Mouse (Mus musculus): Measurements from ENCODE around the gene Slc38a7.
"Not testable (repeated sequence)": the region's sequence is repeated elsewhere in the genome, so short reads cannot be mapped to it uniquely, and the experiment has no call there.

Slc38a7 gene

GRCm38 (mm10) chr8:95853102-95853843 lies at the start of gene Slc38a7:
Gene Slc38a7, minus strand, starts transcription at chr8:95853539.
- DNase-seq (ENCODE audit: low read depth, low spot score) = peak; percentile 90

- DNase-seq (ENCODE audit: low read depth, low spot score) = no peak
These were observed 48.5 kb upstream of the Slc38a7 start for GRCm38 (mm10) chr8:95901864-95902263.

GRCm38 (mm10) chr8:95893701-95894100 lies 40.4 kb upstream of the Slc38a7 start:
- DNase-seq (ENCODE audit: low read depth, low spot score) = no peak

- peak; percentile 97 for DNase-seq (ENCODE audit: low read depth, low spot score)
These were observed 35.2 kb upstream of the Slc38a7 start, which contains the start of gene Got2 for GRCm38 (mm10) chr8:95888285-95889136. Gene Got2, minus strand, starts transcription at chr8:95888547.

- DNase-seq (ENCODE audit: low read depth, low spot score) = peak; percentile 63
These were observed 34.4 kb upstream of the Slc38a7 start for GRCm38 (mm10) chr8:95887578-95888284.

GRCm38 (mm10) chr8:95886647-95887577 lies 33.6 kb upstream of the Slc38a7 start:
- peak; percentile 25 for DNase-seq (ENCODE audit: low read depth, low spot score)

GRCm38 (mm10) chr8:95885966-95886365 lies 32.6 kb upstream of the Slc38a7 start:
- no peak for DNase-seq (ENCODE audit: low read depth, low spot score)

- DNase-seq (ENCODE audit: low read depth, low spot score) = no peak
These were observed 32.0 kb upstream of the Slc38a7 start for GRCm38 (mm10) chr8:95885271-95885841.

- no peak for DNase-seq (ENCODE audit: low read depth, low spot score)
These were observed 31.2 kb upstream of the Slc38a7 start for GRCm38 (mm10) chr8:95884491-95884890.

GRCm38 (mm10) chr8:95882191-95882590 lies 28.9 kb upstream of the Slc38a7 start:
- DNase-seq (ENCODE audit: low read depth, low spot score) = no peak

- no peak for DNase-seq (ENCODE audit: low read depth, low spot score)
These were observed 28.2 kb upstream of the Slc38a7 start for GRCm38 (mm10) chr8:95881576-95881975.

- DNase-seq (ENCODE audit: low read depth, low spot score) = no peak
These were observed 26.5 kb upstream of the Slc38a7 start for GRCm38 (mm10) chr8:95879823-95880222.

- DNase-seq (ENCODE audit: low read depth, low spot score) = peak; percentile 18
These were observed 25.0 kb upstream of the Slc38a7 start for GRCm38 (mm10) chr8:95878176-95878962.

GRCm38 (mm10) chr8:95875270-95875669 lies 21.9 kb upstream of the Slc38a7 start:
- no peak for DNase-seq (ENCODE audit: low read depth, low spot score)

GRCm38 (mm10) chr8:95871690-95872089 lies 18.4 kb upstream of the Slc38a7 start:
- no peak for DNase-seq (ENCODE audit: low read depth, low spot score)

GRCm38 (mm10) chr8:95864851-95865250 lies 11.5 kb upstream of the Slc38a7 start:
- not testable (repeated sequence) for DNase-seq (ENCODE audit: low read depth, low spot score)

GRCm38 (mm10) chr8:95863761-95864440 lies 10.6 kb upstream of the Slc38a7 start:
- not testable (repeated sequence) for DNase-seq (ENCODE audit: low read depth, low spot score)

GRCm38 (mm10) chr8:95854174-95854573 lies 835 bp upstream of the Slc38a7 start:
- DNase-seq (ENCODE audit: low read depth, low spot score) = no peak

- DNase-seq (ENCODE audit: low read depth, low spot score) = peak; percentile 7
These were observed 1.0 kb downstream of the Slc38a7 start for GRCm38 (mm10) chr8:95852290-95852689.

All from CD4-positive, CD25-positive, alpha-beta regulatory T cell, adult 2 months (primary cell).